Mouse (Mus musculus): ENCODE measurements around the gene Pdlim4. TPM values are rescaled to one million over a fixed set of nuclear protein-coding genes. Genes with fewer than 3 reads are reported as not detected.

Gene Pdlim4
- total and polyA plus RNA-seq, 3 experiments = not detected

GRCm38 (mm10) chr11:54116406-54116805 is 47.6 kb upstream of the Pdlim4 start:
- no peak overlapping the region for H3K4me2 ChIP-seq (ENCODE audit: insufficient read depth, low read depth, poor library complexity, severe bottlenecking)
- TF ChIP-seq UBTF (IDR thresholded peaks at IDR 0.05; ENCODE audit: low read depth, low read length) (no peak), MAZ (IDR thresholded peaks at IDR 0.05; ENCODE audit: low read depth, low read length) (no peak), POLR2A (IDR thresholded peaks at IDR 0.05; ENCODE audit: low read depth, low read length) (no peak), BHLHE40 (IDR thresholded peaks at IDR 0.05; ENCODE audit: low read depth, low read length) (no peak), MXI1 (IDR thresholded peaks at IDR 0.05; ENCODE audit: low read depth, low read length) (no peak), HCFC1 (IDR thresholded peaks at IDR 0.05; ENCODE audit: low read depth, low read length) (no peak), EP300 (IDR thresholded peaks at IDR 0.05; ENCODE audit: low read length) (no peak), ZNF384 (IDR thresholded peaks at IDR 0.05; ENCODE audit: low read depth, low read length) (no peak), USF1 (IDR thresholded peaks at IDR 0.05; ENCODE audit: low read depth, low read length) (no peak), IRF4 (IDR thresholded peaks at IDR 0.05; ENCODE audit: low read depth, low read length) (no peak), CTCF (conservative IDR thresholded peaks at IDR 0.05 in 1 of 2, IDR thresholded peaks at IDR 0.05 in 1 of 2; ENCODE audit: low read depth in 2 of 2, low read length in 2 of 2) (no peak), PAX5 (IDR thresholded peaks at IDR 0.05; ENCODE audit: low read length) (no peak), SMC3 (IDR thresholded peaks at IDR 0.05; ENCODE audit: low read depth, low read length) (no peak), POLR2AphosphoS2 (IDR thresholded peaks at IDR 0.05; ENCODE audit: low read depth, low read length) (no peak), RCOR1 (conservative IDR thresholded peaks at IDR 0.05; ENCODE audit: low read depth, low read length) (no peak), JUN (IDR thresholded peaks at IDR 0.05; ENCODE audit: insufficient read depth, low read depth, low read length) (no peak), RAD21 (IDR thresholded peaks at IDR 0.05; ENCODE audit: low read depth, low read length) (no peak), E2F4 (IDR thresholded peaks at IDR 0.05; ENCODE audit: insufficient replicate concordance, low read depth, low read length) (no peak), MYC (IDR thresholded peaks at IDR 0.05; ENCODE audit: low read depth, low read length) (no peak)
- dilution Hi-C loops (cut with MboI; ENCODE audit: extremely low pct_ligation_motif_present, extremely low pct_unique_long_range_greater_than_20kb, low sequenced_read_pairs) (no loop called here), in situ Hi-C loops (cut with MboI; ENCODE audit: low pct_ligation_motif_present, low pct_unique_long_range_greater_than_20kb, low sequenced_read_pairs) (no loop called here)
- H3K4me3 ChIP-seq (replicated peaks in 1 of 3; ENCODE audit: low read depth in 2 of 3, low read length in 2 of 3, poor library complexity in 1 of 3) = no peak overlapping the region
- H3K27ac ChIP-seq (ENCODE audit: insufficient read depth, low read depth) = no peak overlapping the region
- H3K9me3 ChIP-seq (replicated peaks; ENCODE audit: low read length) = no peaks in the 10 kb centered on the region
- DNase-seq (ENCODE audit: extremely low read depth) = no peak
- H3K9ac ChIP-seq (ENCODE audit: insufficient read depth, low read depth) = no peak overlapping the region
- no peaks in the 10 kb centered on the region for H3K36me3 ChIP-seq (replicated peaks in 1 of 2; ENCODE audit: control insufficient read depth in 1 of 2, insufficient read depth in 1 of 2, low read length in 1 of 2)
- no peaks in the 10 kb centered on the region for H3K79me2 ChIP-seq (replicated peaks; ENCODE audit: control insufficient read depth, extremely low read depth, insufficient read depth, poor library complexity, severe bottlenecking)
- peaks cover 9 to 18% of the 10 kb centered on the region in 2 experiments; a peak in 3 of 4 replicates for H3K4me1 ChIP-seq (ENCODE audit: control insufficient read depth in 1 of 2, insufficient read depth in 2 of 2)
- H3K27me3 ChIP-seq (replicated peaks) = no peaks in the 10 kb centered on the region

GRCm38 (mm10) chr11:54115911-54116310 is 47.1 kb upstream of the Pdlim4 start:
- dilution Hi-C loops (cut with MboI; ENCODE audit: extremely low pct_ligation_motif_present, extremely low pct_unique_long_range_greater_than_20kb, low sequenced_read_pairs) (no loop called here), in situ Hi-C loops (cut with MboI; ENCODE audit: low pct_ligation_motif_present, low pct_unique_long_range_greater_than_20kb, low sequenced_read_pairs) (no loop called here)
- DNase-seq (ENCODE audit: extremely low read depth) = no peak
- H3K36me3 ChIP-seq (replicated peaks in 1 of 2; ENCODE audit: control insufficient read depth in 1 of 2, insufficient read depth in 1 of 2, low read length in 1 of 2) = no peaks in the 10 kb centered on the region
- no peak overlapping the region for H3K4me2 ChIP-seq (ENCODE audit: insufficient read depth, low read depth, poor library complexity, severe bottlenecking)
- H3K27me3 ChIP-seq (replicated peaks) = no peaks in the 10 kb centered on the region
- H3K79me2 ChIP-seq (replicated peaks; ENCODE audit: control insufficient read depth, extremely low read depth, insufficient read depth, poor library complexity, severe bottlenecking) = no peaks in the 10 kb centered on the region
- H3K9ac ChIP-seq (ENCODE audit: insufficient read depth, low read depth) = no peak overlapping the region
- no peak overlapping the region for H3K27ac ChIP-seq (ENCODE audit: insufficient read depth, low read depth)
- H3K4me3 ChIP-seq (replicated peaks in 1 of 3; ENCODE audit: low read depth in 2 of 3, low read length in 2 of 3, poor library complexity in 1 of 3) = no peak overlapping the region
- H3K9me3 ChIP-seq (replicated peaks; ENCODE audit: low read length) = no peaks in the 10 kb centered on the region
- TF ChIP-seq POLR2AphosphoS2 (IDR thresholded peaks at IDR 0.05; ENCODE audit: low read depth, low read length) (no peak), MAFK (IDR thresholded peaks at IDR 0.05; ENCODE audit: insufficient replicate concordance, low read length) (no peak), POLR2A (IDR thresholded peaks at IDR 0.05; ENCODE audit: low read depth, low read length) (no peak), HCFC1 (IDR thresholded peaks at IDR 0.05; ENCODE audit: low read depth, low read length) (no peak), JUND (conservative IDR thresholded peaks at IDR 0.05; ENCODE audit: low read depth, low read length) (no peak), MAX (IDR thresholded peaks at IDR 0.05; ENCODE audit: low read length) (no peak), JUN (IDR thresholded peaks at IDR 0.05; ENCODE audit: insufficient read depth, low read depth, low read length) (no peak), USF2 (conservative IDR thresholded peaks at IDR 0.05; ENCODE audit: low read depth, low read length) (no peak), PAX5 (IDR thresholded peaks at IDR 0.05; ENCODE audit: low read length) (no peak), E2F4 (IDR thresholded peaks at IDR 0.05; ENCODE audit: insufficient replicate concordance, low read depth, low read length) (no peak), ZKSCAN1 (IDR thresholded peaks at IDR 0.05; ENCODE audit: borderline replicate concordance, low read depth, low read length) (no peak), ELF1 (IDR thresholded peaks at IDR 0.05; ENCODE audit: low read depth, low read length) (no peak), CTCF (conservative IDR thresholded peaks at IDR 0.05 in 1 of 2, IDR thresholded peaks at IDR 0.05 in 1 of 2; ENCODE audit: low read depth in 2 of 2, low read length in 2 of 2) (no peak), IRF4 (IDR thresholded peaks at IDR 0.05; ENCODE audit: low read depth, low read length) (no peak), UBTF (IDR thresholded peaks at IDR 0.05; ENCODE audit: low read depth, low read length) (no peak), SMC3 (IDR thresholded peaks at IDR 0.05; ENCODE audit: low read depth, low read length) (no peak), NRF1 (IDR thresholded peaks at IDR 0.05; ENCODE audit: low read depth, low read length) (no peak)
- peaks cover 9 to 18% of the 10 kb centered on the region in 2 experiments; a peak in 3 of 4 replicates for H3K4me1 ChIP-seq (ENCODE audit: control insufficient read depth in 1 of 2, insufficient read depth in 2 of 2)

All from CH12.LX (cell line).